Mouse (Mus musculus) spleen, adult 18-20 months (tissue): ENCODE data around the gene Erc2.

Experiments
- DNase-seq, 2 experiments: peaks; one replicate each; pipeline ENCODE4 v3.0.0; 2022; ENCODE audit warnings: mixed read lengths in 2 of 2

Gene Erc2

GRCm38 (mm10) chr14:27953814-27954213 is 331.6 kb downstream of the Erc2 start:
- no peak for DNase-seq

GRCm38 (mm10) chr14:27956801-27957200 is 334.6 kb downstream of the Erc2 start:
- no peak for DNase-seq

GRCm38 (mm10) chr14:27973701-27974100 is 351.5 kb downstream of the Erc2 start:
- no peak for DNase-seq

GRCm38 (mm10) chr14:27975661-27976060 is 353.4 kb downstream of the Erc2 start:
- DNase-seq = no peak

- DNase-seq = no peak
Observed at GRCm38 (mm10) chr14:27984758-27985157, 362.5 kb downstream of the Erc2 start.

GRCm38 (mm10) chr14:27985201-27985600 is 363.0 kb downstream of the Erc2 start:
- no peak for DNase-seq

- DNase-seq = no peak
Observed at GRCm38 (mm10) chr14:27987422-27987821, 365.2 kb downstream of the Erc2 start.

GRCm38 (mm10) chr14:27998551-27998950 is 376.3 kb downstream of the Erc2 start:
- no peak for DNase-seq

- DNase-seq = no peak
Observed at GRCm38 (mm10) chr14:28004023-28004422, 381.8 kb downstream of the Erc2 start.

- no peak for DNase-seq
Observed at GRCm38 (mm10) chr14:28010536-28011280, 388.5 kb downstream of the Erc2 start.

GRCm38 (mm10) chr14:28023199-28023598 is 401.0 kb downstream of the Erc2 start:
- DNase-seq = no peak

GRCm38 (mm10) chr14:28030870-28031269 is 408.6 kb downstream of the Erc2 start:
- DNase-seq = no peak

- DNase-seq = no peak
Observed at GRCm38 (mm10) chr14:28035013-28035412, 412.8 kb downstream of the Erc2 start.

- no peak for DNase-seq
Observed at GRCm38 (mm10) chr14:28043095-28043494, 420.9 kb downstream of the Erc2 start.

- no peak for DNase-seq
Observed at GRCm38 (mm10) chr14:28051646-28052045, 429.4 kb downstream of the Erc2 start.

GRCm38 (mm10) chr14:28057159-28057884 is 435.1 kb downstream of the Erc2 start:
- no peak for DNase-seq

- DNase-seq = no peak
Observed at GRCm38 (mm10) chr14:28057885-28058860, 435.9 kb downstream of the Erc2 start.

- no peak for DNase-seq
Observed at GRCm38 (mm10) chr14:28060891-28061290, 438.7 kb downstream of the Erc2 start.

- no peak for DNase-seq
Observed at GRCm38 (mm10) chr14:28061649-28062375, 439.6 kb downstream of the Erc2 start.

- DNase-seq = no peak
Observed at GRCm38 (mm10) chr14:28068021-28068420, 445.8 kb downstream of the Erc2 start.

GRCm38 (mm10) chr14:28069826-28070225 is 447.6 kb downstream of the Erc2 start:
- DNase-seq = no peak

- DNase-seq = no peak
Observed at GRCm38 (mm10) chr14:28072561-28072960, 450.3 kb downstream of the Erc2 start.
